Mouse (Mus musculus) small intestine, adult 2 months (tissue): ENCODE measurements around the gene Alg2. TPM values are rescaled to one million over a fixed set of nuclear protein-coding genes. Genes with fewer than 3 reads are reported as not detected.

Source experiments
- H3K27ac ChIP-seq: fragments of 200-500 bp; 2 replicates; pipeline ENCODE4 v1.5.1; 2012; ENCODE audit warnings: low read depth, low read length, control low read depth, inconsistent platforms; ENCODE audit not compliant: insufficient read depth
- H3K27me3 ChIP-seq: fragments of 200-500 bp; 2 replicates; pipeline ENCODE4 v1.6.1; 2012; ENCODE audit warnings: mild to moderate bottlenecking, moderate library complexity, low read length, inconsistent platforms; ENCODE audit not compliant: control insufficient read depth, insufficient read depth
- H3K36me3 ChIP-seq: fragments of 200-500 bp; 2 replicates; pipeline ENCODE4 v1.6.1; 2012; ENCODE audit warnings: mild to moderate bottlenecking, low read length, control low read depth, inconsistent platforms; ENCODE audit not compliant: control insufficient read depth, insufficient read depth
- H3K4me1 ChIP-seq: fragments of 200-500 bp; 2 replicates; pipeline ENCODE4 v1.6.1; 2012; ENCODE audit warnings: low read length, inconsistent platforms, mixed read lengths; ENCODE audit not compliant: control insufficient read depth, insufficient read depth, insufficient read length
- H3K4me3 ChIP-seq: fragments of 200-500 bp; 2 replicates; pipeline ENCODE4 v1.5.1; 2012; ENCODE audit warnings: low read depth, mild to moderate bottlenecking, control low read depth, inconsistent platforms, low read length, moderate library complexity
- CTCF ChIP-seq: fragments of 200-500 bp; IDR thresholded peaks from 2 replicates; pipeline ENCODE4 v1.5.1; 2012; ENCODE audit warnings: low read depth, mild to moderate bottlenecking, control low read depth, inconsistent platforms, low read length, moderate library complexity, mixed read lengths; ENCODE audit not compliant: insufficient replicate concordance, insufficient read length; ENCODE audit errors: extremely low read depth
- POLR2A ChIP-seq: fragments of 200-500 bp; IDR thresholded peaks from 2 replicates; pipeline ENCODE4 v1.6.1; 2012; ENCODE audit warnings: low read depth, mild to moderate bottlenecking, control low read depth, inconsistent platforms, low read length, moderate library complexity
- WGBS: fragments of 180-500 bp; shearing (Covaris S2); methylation state at CpG from one replicate; pipeline ENCODE4 v1.1.7; 2018; 5-methylcytosine and 5-hydroxymethylcytosine counted together
- polyA plus RNA-seq: library from polyadenylated mRNA; depleted of rRNA; stranded (reverse); fragments of >200 nt; gene quantifications from 2 replicates; pipeline ENCODE4 v1.2.3, GENCODE M21; 2012

The Alg2 gene
- polyA plus RNA-seq, 1 experiment: 9.6 TPM

- TF ChIP-seq CTCF (no peak), POLR2A (no peak)
- WGBS: 38% methylated on average over 18 of the region's 18 CpGs
- Histone ChIP-seq H3K36me3 (no peaks in the 10 kb centered on the region), H3K4me1 (no peaks in the 10 kb centered on the region), H3K27me3 (0 out of 2 replicates have a peak, but pooled peaks cover 5% of the 10 kb centered on the region), H3K4me3 (no peak overlapping the region), H3K27ac (no peak overlapping the region)
These were observed 24.3 kb downstream of the Alg2 start for GRCm38 (mm10) chr4:47449586-47450522.

GRCm38 (mm10) chr4:47449116-47449515 is 25.0 kb downstream of the Alg2 start:
- TF ChIP-seq CTCF (no peak), POLR2A (no peak)
- Histone ChIP-seq H3K4me3 (no peak overlapping the region), H3K27ac (no peak overlapping the region), H3K36me3 (no peaks in the 10 kb centered on the region), H3K27me3 (0 out of 2 replicates have a peak, but pooled peaks cover 5% of the 10 kb centered on the region), H3K4me1 (no peaks in the 10 kb centered on the region)
- 52% methylated on average over 5 of the region's 5 CpGs for WGBS

DNA sequence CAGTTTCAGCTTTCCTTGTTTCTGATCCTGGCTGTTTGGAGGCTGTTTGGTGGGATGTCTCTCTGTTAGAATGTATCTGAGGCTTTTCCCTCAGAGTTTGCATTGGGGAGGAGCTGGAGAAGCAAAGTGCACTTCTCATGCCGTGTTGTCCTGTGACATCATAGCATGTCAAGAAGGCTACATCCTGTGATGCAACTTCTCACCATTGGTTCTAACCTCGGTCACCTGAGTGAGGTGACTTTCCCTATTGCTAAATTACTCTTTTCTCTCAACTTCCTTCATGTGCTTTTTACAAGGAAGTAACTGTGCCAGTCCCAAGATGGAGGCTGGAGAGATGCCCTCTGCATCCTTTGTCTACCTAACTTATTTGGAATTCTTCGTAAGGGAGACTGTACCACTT is 25.6 kb downstream of the Alg2 start:
- Histone ChIP-seq H3K4me1 (no peaks in the 10 kb centered on the region), H3K36me3 (no peaks in the 10 kb centered on the region), H3K27ac (no peak overlapping the region), H3K27me3 (0 out of 2 replicates have a peak, but pooled peaks cover 5% of the 10 kb centered on the region), H3K4me3 (no peak overlapping the region)
- 76% methylated on average over 3 of the region's 3 CpGs for WGBS
- no peak for TF ChIP-seq POLR2A
- TF ChIP-seq CTCF: no peak

GRCm38 (mm10) chr4:47440951-47441350 is 33.2 kb downstream of the Alg2 start:
- Histone ChIP-seq H3K27ac (no peak overlapping the region), H3K4me3 (no peak overlapping the region), H3K4me1 (peaks cover 6% of the 10 kb centered on the region), H3K36me3 (no peaks in the 10 kb centered on the region), H3K27me3 (no peaks in the 10 kb centered on the region)
- 86% methylated on average over 11 of the region's 11 CpGs for WGBS
- no peak for TF ChIP-seq CTCF
- no peak for TF ChIP-seq POLR2A

- Histone ChIP-seq H3K36me3 (no peaks in the 10 kb centered on the region), H3K4me1 (peaks cover 6% of the 10 kb centered on the region), H3K27ac (no peak overlapping the region), H3K4me3 (no peak overlapping the region), H3K27me3 (0 out of 2 replicates have a peak, but pooled peaks cover 7% of the 10 kb centered on the region)
- WGBS: 82% methylated on average over 6 of the region's 6 CpGs
- TF ChIP-seq POLR2A (no peak), CTCF (no peak)
These were observed 35.2 kb downstream of the Alg2 start for GRCm38 (mm10) chr4:47438956-47439355.

DNA sequence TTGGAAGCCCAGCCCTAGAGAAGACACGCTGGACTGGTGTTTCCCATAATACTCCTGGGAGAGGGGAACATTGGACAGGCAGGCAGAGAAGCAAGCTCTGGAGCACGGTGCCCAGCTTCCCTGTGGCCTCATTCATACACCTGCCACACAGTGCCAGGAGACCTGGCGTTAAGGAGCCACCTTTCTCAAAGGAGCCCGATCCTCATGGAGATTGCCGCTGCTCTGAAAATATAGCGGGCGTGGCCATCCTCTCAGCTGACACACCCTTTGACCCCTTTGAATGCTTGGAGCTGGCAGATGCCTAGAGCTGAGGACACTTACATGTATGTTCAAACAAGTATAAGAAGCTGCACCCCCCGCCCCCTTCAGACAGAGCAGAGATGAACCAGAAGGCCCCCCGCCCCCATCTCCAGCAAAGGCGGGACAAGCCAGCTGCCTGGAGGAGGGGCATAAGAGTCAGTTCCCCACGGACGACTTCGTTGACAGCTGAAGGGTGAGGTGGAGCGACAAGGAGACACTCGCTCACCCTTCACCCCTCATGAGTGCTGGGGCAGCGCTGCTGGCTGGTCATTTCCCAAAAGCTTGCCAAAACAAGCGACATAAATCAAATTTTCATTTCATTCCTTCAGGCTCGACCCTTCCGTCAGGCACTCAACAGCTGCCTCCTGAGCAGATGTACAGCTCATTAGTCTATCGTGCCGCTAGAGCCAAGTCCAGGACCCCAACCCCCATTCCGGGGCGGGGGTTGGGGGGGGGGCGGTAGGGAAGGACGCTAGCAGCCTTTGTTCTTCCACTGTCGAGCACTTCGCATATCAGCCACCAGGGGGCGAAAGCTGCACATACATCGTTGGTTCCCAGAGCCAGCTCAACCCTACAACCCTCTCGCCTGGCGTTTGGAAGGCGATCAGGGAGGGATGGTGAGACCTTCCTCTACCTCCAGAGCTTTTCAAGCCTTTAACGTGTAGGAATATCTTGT is 36.5 kb downstream of the Alg2 start:
- WGBS: under 1% methylated on average over 33 of the region's 33 CpGs
- Histone ChIP-seq H3K4me3 (peak overlapping the region; percentile 65), H3K27ac (no peak overlapping the region), H3K27me3 (0 out of 2 replicates have a peak, but pooled peaks cover 7% of the 10 kb centered on the region), H3K4me1 (peaks cover 6% of the 10 kb centered on the region), H3K36me3 (no peaks in the 10 kb centered on the region)
- TF ChIP-seq POLR2A: no peak; the same call in 1 of the 2 replicates
- peak; percentile 78; the same call in 1 of the 2 replicates for TF ChIP-seq CTCF
